Mouse (Mus musculus) splenic B cell, adult 2 months (primary cell): ENCODE measurements around the gene Pdlim5.
A peak's percentile ranks its signal among the peaks of the same experiment; 100 is the strongest.
"Not testable (repeated sequence)": the region's sequence is repeated elsewhere in the genome, so short reads cannot be mapped to it uniquely, and the experiment has no call there.

ENCODE experiments used
- DNase-seq: peaks from one replicate; pipeline ENCODE4 v3.0.0-alpha.2; 2011; ENCODE audit warnings: low read depth, low spot score
- H3K27me3 ChIP-seq: 2 replicates; pipeline ENCODE4 v1.6.1; 2012; ENCODE audit warnings: mild to moderate bottlenecking, low read length, moderate library complexity, mixed read lengths; ENCODE audit not compliant: control insufficient read depth, poor library complexity, insufficient read depth, severe bottlenecking
- H3K36me3 ChIP-seq: 2 replicates; pipeline ENCODE4 v1.6.1; 2012; ENCODE audit warnings: mild to moderate bottlenecking, low read length, moderate library complexity, mixed read lengths; ENCODE audit not compliant: control insufficient read depth, poor library complexity, insufficient read depth, severe bottlenecking

Gene Pdlim5

DNA sequence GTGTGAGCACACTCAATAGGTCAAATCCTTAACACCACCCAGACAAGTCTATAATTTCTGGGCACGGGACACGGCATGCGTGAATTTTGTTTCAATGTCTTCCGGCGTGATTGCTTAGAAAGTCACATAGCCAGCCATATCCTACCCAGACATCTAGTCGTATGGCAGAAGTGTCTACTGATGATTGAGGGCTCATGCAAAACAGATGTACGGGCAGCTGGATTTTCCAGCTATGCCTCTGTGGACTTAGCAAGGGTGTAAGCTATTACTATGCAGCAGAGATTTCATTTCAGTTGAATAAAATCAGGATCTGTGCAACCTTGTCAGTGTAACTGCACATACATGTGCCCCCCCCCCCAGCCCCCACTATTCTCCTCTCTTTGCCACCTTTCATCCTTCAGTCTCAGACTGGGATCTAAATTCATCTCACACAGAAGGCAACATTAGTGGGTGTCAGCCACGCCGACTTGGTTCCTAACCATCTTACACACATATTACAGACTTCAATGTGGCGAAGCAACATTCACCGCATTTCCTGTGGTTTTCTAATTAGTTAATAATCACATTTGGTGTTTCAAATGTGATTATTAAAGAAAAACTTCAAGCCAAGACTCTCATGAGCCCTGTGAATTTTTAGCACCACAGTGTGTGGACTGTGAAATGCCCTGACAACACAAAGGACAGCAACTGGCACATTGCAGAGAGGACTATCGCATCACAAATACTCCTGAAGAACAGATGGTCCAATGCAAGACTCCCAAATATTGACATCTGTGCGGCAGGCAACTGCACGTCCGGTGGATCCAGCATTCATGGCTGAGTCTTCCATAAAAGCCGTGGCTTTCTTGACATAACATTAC is 161.7 kb downstream of the Pdlim5 start:
- Histone ChIP-seq H3K27me3 (no peaks in the 10 kb centered on the region), H3K36me3 (peaks cover 4% of the 10 kb centered on the region; the same call in 1 of the 2 replicates)
- DNase-seq = no peak

- DNase-seq = no peak
- Histone ChIP-seq H3K27me3 (no peaks in the 10 kb centered on the region), H3K36me3 (no peaks in the 10 kb centered on the region)
These were observed 166.8 kb downstream of the Pdlim5 start for GRCm38 (mm10) chr3:142228665-142229064.

DNA sequence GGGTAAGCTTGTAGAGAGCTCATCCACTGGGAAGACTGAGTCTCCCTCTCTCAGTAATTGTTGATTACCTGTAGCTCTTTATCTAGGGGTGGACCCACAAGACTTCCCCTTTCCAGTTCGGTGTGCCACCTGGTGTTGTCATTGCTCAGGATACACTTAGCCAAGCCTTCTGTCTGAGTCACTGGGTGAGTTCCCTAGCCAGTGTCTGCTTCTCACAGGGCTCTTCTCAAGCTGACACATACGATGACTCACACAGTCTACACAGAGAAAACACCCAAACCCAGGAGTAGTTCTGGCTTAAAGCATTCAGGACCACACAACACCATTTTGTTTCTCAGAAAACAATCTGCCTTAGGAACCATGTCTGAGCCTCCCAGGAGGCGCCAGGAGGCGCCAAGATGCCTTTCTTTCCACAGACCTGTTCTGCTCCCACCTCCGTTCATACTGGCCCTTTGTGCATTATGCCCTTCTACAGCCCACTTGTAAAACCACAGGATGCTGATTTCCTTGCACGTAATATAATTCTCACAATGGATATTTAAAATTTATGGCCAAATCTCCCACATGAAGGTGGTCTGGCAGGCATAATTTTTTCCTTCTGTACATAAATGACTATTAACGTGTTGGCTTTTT is 172.9 kb downstream of the Pdlim5 start:
- DNase-seq = no peak
- H3K36me3 ChIP-seq = no peaks in the 10 kb centered on the region
- H3K27me3 ChIP-seq = no peaks in the 10 kb centered on the region

DNA sequence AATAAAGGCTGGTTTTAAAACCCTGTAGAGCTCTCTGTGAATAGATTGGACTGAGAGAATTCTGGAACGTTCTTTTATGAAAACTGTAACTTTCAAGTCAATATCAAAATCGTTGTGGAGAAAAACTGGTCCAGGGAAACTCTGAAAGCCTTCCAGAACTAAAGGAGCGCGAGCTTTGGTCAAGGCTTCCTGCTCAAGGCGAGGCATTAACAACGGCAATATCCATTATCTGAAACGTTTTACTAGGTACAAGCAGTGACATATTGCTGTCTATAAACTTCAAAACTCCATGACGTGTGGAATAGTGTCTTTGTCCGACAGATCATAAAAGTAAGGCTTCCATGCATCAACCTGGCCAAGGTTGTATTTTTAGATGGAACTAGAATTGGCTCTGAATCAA is 175.6 kb downstream of the Pdlim5 start:
- DNase-seq = no peak
- H3K27me3 ChIP-seq = no peaks in the 10 kb centered on the region
- no peaks in the 10 kb centered on the region for H3K36me3 ChIP-seq

DNA sequence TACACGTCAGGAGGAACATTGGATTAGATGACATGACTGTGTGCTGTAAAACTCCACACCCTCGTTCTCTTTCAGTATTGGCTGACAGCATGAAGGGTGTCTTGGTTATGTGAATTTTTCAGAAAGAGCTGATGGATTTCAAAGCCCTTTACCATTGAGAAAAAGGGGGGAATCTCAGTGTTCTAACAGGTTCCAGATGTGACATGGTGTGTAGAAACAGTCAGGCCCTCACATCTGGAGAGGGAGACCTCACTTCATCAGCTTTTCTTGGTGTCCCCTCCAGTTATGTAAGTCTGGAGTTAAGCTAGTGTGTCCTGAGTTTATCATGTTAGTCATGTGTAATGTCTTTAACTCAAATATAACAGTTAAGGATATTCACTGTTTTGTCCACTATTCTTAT is 182.7 kb downstream of the Pdlim5 start:
- DNase-seq = no peak
- no peaks in the 10 kb centered on the region for H3K27me3 ChIP-seq
- no peaks in the 10 kb centered on the region for H3K36me3 ChIP-seq

DNA sequence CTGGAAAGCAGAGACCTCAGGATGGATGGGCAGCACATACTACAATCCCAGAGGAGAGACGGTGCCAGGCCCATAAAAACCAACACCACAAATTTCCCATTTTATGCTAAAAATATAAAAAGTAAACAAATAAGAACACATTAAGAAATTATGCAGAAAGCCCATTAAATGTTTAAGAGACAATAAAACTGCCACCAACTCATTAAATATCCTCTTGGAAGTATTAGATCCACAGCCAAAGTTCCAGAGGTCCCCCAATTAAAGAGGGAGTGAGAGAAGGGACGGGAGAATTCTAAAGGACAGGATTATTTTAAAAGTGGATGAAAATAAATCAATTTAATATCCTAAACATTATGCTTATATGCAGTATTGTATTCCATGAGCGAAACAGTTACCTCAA is 183.3 kb downstream of the Pdlim5 start:
- no peak for DNase-seq
- Histone ChIP-seq H3K36me3 (no peaks in the 10 kb centered on the region), H3K27me3 (no peaks in the 10 kb centered on the region)

- Histone ChIP-seq H3K36me3 (no peaks in the 10 kb centered on the region), H3K27me3 (no peaks in the 10 kb centered on the region)
These were observed 185.5 kb downstream of the Pdlim5 start for GRCm38 (mm10) chr3:142209981-142210380.

DNA sequence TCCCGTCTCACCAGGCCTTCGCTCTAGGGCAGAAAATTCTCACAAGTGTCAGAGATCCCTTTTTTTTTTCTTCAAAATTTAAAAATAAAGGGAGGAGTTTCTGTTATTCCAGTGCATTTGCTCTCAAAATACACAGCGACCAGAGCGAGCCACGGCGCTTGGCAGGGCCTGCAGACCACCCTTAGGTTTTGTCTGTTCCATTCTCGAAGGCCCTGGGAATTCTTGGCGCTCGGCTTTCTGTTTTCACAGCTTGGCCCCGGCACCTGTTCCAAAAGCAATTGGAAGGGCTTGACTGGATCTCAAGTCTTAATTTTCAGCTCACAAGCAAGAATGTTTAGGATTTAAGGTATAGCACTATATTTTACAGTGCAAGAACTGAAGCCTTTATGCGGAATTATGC is 186.4 kb downstream of the Pdlim5 start:
- Histone ChIP-seq H3K27me3 (no peaks in the 10 kb centered on the region), H3K36me3 (no peaks in the 10 kb centered on the region)
- no peak for DNase-seq

More at GRCm38 (mm10) chr3:142209981-142210380, 185.5 kb downstream of the Pdlim5 start:
- DNase-seq = no peak

DNA sequence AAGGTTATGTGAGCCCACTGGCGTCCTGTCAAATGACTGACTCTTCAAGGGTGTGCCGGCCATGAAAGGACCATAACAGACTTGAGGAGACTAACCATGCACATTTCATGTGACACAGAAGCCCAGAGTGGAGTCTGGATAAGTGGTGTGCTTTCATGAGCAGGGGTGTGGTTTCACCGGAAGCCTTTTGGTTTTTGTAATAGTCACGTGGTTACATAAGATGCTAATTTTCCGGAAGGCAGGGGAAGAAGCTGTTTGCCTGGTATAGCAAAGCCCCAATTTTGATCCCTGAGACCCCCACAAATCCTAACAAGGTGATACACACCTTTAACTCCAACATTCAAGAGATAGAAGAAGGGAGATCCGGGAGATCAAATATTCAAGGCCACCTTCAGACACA is 188.0 kb downstream of the Pdlim5 start:
- Histone ChIP-seq H3K27me3 (no peaks in the 10 kb centered on the region), H3K36me3 (no peaks in the 10 kb centered on the region)
- DNase-seq = no peak

GRCm38 (mm10) chr3:142206316-142206715 is 189.2 kb downstream of the Pdlim5 start:
- Histone ChIP-seq H3K36me3 (no peaks in the 10 kb centered on the region), H3K27me3 (no peaks in the 10 kb centered on the region)
- no peak for DNase-seq

DNA sequence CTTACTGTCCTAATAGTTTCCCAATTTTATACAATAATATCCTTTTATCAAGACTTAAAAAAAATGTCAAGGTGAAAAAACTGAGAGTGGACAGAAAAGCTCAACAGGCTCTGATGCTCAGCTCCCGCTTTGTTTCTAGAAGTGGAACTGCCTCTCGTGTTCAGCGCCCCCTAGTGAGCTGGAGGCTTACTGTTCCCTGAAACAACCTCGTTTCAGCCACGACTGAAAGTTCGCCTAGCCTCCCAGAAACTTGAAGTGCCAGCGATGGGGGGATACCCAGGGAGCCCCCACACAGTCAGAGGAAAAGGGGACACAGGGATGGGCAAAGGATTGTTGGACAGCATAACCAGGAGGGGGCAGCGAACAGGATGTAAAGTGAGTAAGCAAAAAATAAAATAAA is 199.4 kb downstream of the Pdlim5 start:
- Histone ChIP-seq H3K27me3 (no peaks in the 10 kb centered on the region), H3K36me3 (no peaks in the 10 kb centered on the region)
- no peak for DNase-seq

- DNase-seq = peak; percentile 1
- not testable (repeated sequence) for H3K27me3 ChIP-seq, H3K36me3 ChIP-seq
These were observed 203.9 kb downstream of the Pdlim5 start for GRCm38 (mm10) chr3:142191627-142192026.
